Mouse (Mus musculus) left cerebral cortex, adult 2 months (tissue): ENCODE measurements around the gene Cyth3. TPM values are rescaled to one million over a fixed set of nuclear protein-coding genes. Genes with fewer than 3 reads are reported as not detected.

Source experiments
- DNase-seq, 2 experiments: peaks; one replicate each; pipeline ENCODE4 v3.0.0; 2021 to 2022; ENCODE audit warnings: low spot score in 2 of 2, mixed read lengths in 1 of 2; ENCODE audit errors: extremely low spot score in 1 of 2
- H3K27ac ChIP-seq: fragments of 200-600 bp; 2 replicates; pipeline ENCODE4 v1.8.1; 2022
- H3K4me3 ChIP-seq: fragments of 200-600 bp; 2 replicates; pipeline ENCODE4 v1.8.1; 2022
- CTCF ChIP-seq: fragments of 200-600 bp; IDR thresholded peaks from 2 replicates; pipeline ENCODE4 v1.8.1; 2022; ENCODE audit warnings: antibody characterized with exemption, mild to moderate bottlenecking, moderate library complexity
- intact Hi-C: fragments of 180-260 bp; cut with DNase I; formaldehyde crosslinking; loops from one replicate; pipeline ENCODE4 v1.15.1; 2025
- total RNA-seq, 2 experiments: library from RNA; stranded (reverse); gene quantifications; 2 replicates each; pipeline ENCODE4 v1.2.3; 2021

Cyth3 gene
- total RNA-seq, 2 experiments from 2014 or later, result 36.7 to 36.9 TPM

DNA sequence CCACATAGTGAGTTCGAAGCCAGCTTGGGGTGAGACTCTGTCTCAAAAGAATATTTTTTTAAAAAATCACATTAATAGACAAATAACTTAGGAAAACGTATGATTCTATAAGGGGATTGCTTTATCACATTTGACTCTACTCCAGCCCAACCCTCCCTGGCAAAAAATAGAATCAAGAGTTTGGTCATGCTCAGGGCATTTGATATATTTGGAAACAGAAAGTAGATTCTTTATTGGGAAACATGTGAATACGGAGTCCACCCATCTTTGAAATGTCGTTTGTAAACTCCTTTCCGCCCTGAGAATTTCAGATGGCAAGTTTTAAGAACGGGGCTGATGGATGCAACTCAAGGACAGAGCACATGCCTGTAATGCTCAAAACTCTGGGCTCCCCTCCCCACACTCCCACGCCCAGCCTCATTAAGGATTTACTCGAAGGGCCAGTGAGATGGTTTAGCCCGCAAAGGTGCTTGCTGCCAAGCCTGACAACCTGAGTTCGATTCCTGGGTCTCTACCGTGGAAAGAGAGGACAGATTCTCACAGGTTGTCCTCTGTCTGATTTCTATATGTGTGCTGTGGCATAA, 28.6 kb upstream of the Cyth3 start:
- intact Hi-C loops, result no loop called here
- Histone ChIP-seq H3K27ac (no peak overlapping the region), H3K4me3 (no peak overlapping the region)
- TF ChIP-seq CTCF, result no peak
- DNase-seq, result no peak

DNA sequence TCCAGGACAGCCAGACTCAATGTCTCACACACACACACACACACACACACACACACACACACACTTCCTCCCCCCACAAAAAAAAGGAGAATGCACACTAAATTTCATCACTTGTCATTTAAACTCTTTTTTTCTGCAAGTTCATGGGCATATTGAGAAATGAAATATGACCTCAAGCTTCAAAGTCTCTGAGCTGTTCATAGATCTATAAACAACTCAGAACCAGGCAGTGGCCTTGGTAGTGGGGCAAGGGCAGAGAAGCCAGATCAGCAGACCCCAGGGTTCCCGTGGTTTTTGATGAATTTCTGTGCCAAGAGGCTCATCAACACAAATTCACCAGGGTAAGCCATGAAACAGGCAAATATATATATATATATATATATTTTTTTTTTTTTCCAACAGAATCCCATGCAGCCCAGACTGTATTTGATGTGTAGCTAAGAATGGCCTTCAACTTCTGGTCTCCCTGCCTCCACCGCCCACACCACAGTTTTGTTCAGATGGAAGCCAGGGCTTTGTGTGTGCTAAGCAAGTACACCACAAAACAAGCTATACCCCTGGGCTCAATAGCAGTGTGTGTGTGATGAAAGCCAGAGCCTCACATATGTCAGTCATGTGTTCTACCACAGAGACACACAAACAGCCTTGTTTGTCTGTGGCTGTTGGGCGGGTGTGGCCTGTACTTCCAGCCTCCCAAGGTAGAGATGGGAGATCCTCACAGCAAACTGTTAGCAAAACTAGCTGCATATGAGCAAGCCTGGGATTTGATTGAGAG, 27.8 kb upstream of the Cyth3 start:
- intact Hi-C loops, result no loop called here
- no peak for DNase-seq

DNA sequence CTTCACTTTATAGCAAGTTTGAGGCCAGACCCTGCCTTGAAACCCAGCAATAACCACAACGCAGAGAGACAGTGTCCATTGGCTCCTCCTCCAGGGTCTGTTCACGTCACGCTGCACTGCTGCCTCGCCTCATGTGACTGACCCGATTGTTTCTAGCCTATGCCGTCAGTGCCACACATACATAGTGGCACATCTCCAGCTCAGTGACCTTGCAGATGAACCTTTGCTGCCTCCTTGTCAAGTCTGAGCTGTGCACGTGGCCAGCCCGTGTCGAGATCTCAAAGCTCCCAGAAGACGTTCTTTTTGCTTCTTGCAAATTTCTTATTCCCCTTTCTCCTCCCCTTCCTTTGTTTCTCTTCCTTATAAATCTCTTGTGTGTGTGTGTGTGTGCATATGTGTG, 20.2 kb upstream of the Cyth3 start:
- DNase-seq, result no peak
- intact Hi-C loops, result no loop called here
- Histone ChIP-seq H3K27ac (no peak overlapping the region), H3K4me3 (no peak overlapping the region)
- TF ChIP-seq CTCF, result no peak

More for the DNA sequence above, 27.8 kb upstream of the Cyth3 start:
- TF ChIP-seq CTCF, result no peak
- Histone ChIP-seq H3K4me3 (no peak overlapping the region), H3K27ac (no peak overlapping the region)

DNA sequence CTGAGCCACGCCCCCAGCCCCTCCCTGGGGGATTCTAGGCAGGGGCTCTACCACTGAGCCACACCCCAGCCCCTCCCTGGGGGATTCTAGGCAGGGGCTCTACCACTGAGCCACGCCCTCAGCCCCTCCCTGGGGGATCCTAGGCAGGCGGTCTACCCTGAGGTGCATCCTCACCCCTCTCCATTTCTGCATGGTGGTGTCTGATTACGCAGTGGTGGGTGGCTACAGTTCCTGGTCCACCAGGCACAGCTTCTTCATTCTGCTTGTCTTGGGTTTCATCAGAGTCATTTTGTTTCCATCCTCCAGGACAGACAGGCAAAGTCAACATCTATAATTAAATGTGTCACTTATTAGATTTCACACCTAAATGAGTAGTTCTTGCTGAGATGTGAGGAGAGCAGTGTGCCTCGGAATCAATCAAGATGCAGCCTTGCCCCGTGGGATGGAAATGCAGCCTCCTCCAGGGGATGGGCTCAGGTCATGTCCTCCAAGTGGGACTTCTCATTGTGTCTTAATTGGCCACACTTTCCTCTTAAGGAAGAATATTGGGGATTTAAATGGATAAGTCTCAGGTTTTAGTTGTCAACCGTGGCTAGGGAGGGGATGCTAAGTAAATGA, 18.0 kb upstream of the Cyth3 start:
- H3K27ac ChIP-seq, result no peak overlapping the region
- TF ChIP-seq CTCF, result no peak
- DNase-seq, result no peak
- intact Hi-C loops, result no loop called here
- H3K4me3 ChIP-seq, result no peak overlapping the region

DNA sequence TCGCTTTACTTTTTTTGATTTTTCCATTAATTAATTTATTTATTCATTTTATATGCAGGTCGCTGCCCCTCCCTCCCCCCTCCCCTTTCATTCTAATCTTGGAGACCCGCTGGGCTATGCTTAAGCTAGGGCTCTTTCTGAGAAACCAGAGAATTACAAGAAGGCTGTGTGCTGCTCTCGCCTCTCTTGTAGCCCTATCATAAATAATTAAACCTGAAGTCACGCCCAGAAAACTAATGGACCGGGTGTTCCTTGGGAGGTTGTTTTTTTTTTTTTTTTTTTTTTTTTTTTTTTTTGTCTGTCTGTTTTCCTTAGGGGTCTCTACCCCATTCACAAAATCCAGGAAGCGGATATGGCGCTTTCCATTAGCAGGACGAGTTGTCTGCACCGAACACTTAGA, 15.5 kb upstream of the Cyth3 start:
- TF ChIP-seq CTCF, result no peak
- H3K4me3 ChIP-seq, result no peak overlapping the region
- no peak overlapping the region for H3K27ac ChIP-seq
- intact Hi-C loops, result no loop called here
- no peak for DNase-seq

DNA sequence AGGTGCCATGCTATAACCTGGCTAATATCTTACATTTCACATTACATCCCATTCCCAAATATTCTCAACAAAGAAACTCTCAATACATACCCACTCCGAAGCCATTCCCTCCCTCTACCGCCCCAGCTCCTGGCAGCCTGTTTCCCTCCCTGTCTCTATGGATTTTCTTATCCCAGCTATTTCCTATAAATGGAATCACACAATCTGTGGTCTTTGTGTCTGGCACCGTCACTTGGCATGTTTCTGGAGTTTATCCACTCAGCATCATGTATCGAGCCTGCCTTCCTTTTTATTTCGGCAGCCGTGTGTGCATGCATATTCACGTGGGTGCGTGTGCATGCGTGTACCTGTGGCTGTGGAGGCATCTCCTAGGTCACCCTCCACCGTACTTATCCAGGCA, 14.1 kb upstream of the Cyth3 start:
- TF ChIP-seq CTCF, result no peak
- no peak overlapping the region for H3K4me3 ChIP-seq
- no peak for DNase-seq
- no peak overlapping the region for H3K27ac ChIP-seq
- intact Hi-C loops, result no loop called here

DNA sequence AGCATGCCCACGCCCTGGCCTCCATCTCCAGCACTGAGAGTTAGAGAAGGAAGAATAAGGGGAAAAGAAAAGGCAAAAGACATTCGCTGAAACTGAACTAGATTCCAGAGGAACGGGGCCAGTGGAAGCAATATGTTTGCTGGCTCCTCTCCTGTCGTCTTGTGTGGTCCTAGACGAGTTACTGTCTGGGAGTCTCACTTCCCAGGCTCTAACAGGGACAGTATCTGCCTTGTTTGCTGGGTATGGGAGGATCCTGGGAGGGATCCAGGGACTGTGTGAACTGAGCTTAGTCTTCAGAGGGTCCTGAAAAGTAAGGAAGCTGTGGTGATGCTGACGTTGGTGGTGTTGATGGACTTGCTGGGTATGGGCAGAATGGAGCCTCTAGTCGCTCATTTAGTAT, 10.3 kb upstream of the Cyth3 start:
- H3K27ac ChIP-seq, result no peak overlapping the region

DNA sequence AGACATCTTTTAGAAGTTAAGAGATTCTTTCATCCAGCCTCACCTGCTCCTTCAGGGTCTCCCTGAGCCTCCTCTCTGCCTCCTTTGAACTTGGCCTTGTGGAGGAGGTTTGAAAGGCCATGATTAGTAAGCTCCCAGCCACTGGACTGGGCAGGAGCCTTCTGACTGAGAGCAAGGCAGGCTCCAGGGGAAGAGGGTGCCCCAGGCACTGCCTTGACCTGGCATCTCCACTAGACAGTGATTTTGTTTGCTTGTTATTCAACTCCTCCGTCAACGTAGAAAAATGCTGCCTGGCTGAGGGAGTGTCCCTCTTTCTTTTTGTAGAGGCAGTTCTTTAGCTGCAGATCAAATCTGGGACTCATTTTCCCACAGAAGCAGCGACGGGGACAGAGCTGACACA, 9.0 kb upstream of the Cyth3 start:
- Histone ChIP-seq H3K27ac (no peak overlapping the region), H3K4me3 (no peak overlapping the region)
- intact Hi-C loops, result no loop called here
- no peak for DNase-seq
- no peak for TF ChIP-seq CTCF

More for the DNA sequence above, 10.3 kb upstream of the Cyth3 start:
- no peak for DNase-seq
- TF ChIP-seq CTCF, result no peak
- intact Hi-C loops, result no loop called here
- no peak overlapping the region for H3K4me3 ChIP-seq

DNA sequence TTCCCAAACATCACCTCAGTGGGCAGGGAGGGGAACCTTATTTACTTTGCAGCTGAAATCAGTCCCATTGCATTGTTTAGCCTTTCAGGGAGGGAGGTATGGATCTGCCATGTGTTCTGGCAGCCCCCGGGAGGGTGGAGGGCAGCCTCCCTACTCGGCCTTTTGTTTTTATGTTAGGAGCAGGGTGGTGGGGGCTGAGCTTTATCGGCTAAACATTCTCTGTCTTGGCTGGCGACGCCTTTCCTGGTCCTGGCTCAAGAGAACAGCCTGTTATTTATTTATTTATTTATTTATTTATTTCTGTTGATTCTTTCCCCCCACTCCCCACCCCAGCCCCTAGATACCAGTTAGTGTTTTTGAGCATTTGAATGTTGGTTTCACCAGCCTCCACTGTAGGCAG, 7.7 kb upstream of the Cyth3 start:
- Histone ChIP-seq H3K27ac (no peak overlapping the region), H3K4me3 (no peak overlapping the region)
- DNase-seq, result no peak
- TF ChIP-seq CTCF, result no peak
- intact Hi-C loops, result no loop called here

DNA sequence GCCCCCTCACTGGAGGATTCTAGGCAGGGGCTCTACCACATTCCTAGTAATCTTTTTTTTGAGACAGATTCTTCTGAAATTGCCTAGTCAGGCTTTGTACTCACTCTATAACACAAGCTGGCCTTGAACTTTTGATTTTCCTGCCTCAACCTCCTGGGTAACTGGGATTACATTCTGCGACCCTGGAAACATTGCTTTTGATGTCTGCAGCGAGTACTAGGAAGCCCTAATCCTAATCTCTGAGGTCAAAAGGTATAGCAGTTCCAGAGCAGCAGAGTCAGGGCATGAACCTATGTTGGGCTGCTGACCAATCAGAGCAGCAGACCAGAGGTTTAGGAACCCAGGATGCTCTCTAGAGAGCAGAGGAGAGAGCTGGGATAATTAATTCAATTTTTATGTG, 6.9 kb upstream of the Cyth3 start:
- TF ChIP-seq CTCF, result no peak
- Histone ChIP-seq H3K4me3 (no peak overlapping the region), H3K27ac (no peak overlapping the region)
- DNase-seq, result no peak
- intact Hi-C loops, result no loop called here

DNA sequence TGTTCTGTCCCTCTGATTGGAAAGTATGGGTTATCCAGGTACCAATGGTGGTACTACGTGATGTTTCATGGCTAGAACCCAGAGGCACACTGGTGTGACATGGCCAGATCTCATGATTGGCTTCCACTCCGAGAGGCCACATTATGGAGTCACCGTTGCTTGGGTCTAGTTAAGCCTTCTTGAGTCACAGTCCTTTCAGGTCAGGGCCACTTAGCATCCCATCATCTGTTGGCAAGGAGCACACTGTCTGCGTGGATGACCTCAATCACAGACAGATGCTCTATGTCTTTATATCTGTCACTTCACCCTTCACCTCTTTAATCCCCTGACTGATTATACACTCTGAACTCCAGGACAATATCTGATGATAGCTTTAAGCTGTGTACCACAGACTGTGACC, 6.1 kb upstream of the Cyth3 start:
- Histone ChIP-seq H3K27ac (no peak overlapping the region), H3K4me3 (no peak overlapping the region)
- no peak for DNase-seq
- no peak for TF ChIP-seq CTCF
- intact Hi-C loops, result no loop called here

DNA sequence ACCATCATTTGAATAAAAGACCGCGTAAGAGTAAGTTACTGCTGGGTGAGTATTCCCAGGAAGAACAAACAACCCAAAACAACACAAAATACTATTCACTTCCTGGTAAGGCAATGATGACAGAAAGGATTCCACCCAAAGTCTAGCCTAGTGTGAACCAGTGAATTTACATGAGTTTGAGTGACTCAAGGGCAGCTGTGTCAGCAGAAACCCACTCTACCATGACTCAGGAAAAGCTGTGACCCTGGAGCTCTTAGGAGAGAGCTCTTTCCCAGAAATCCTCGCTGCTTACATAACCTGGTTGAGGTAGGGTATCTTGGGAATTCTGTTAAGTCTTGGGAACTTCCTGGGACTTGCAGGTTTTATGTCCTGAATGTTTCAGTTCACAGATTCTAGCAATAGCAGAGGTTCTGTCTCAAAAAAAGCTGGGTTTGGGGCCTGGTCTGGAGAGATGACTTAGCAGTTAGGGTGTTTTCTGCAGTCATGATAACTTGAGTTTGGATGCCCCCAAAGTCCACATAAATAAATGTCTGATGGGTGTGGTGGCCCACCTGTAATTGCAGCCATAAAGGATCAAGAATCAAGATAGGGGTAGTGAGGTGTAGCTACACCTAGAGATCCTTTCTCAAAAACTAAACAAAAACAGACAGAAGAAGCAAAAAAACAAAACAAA, 5.5 kb upstream of the Cyth3 start:
- TF ChIP-seq CTCF, result no peak
- intact Hi-C loops, result no loop called here
- no peak for DNase-seq

More for the DNA sequence above, 5.5 kb upstream of the Cyth3 start:
- Histone ChIP-seq H3K4me3 (no peak overlapping the region), H3K27ac (no peak overlapping the region)
